Comparison of ENCODE assay signal across 16 mouse cellular contexts in genomic region chr14:61232016-61232568, GRCm38 (mm10). TPM values are rescaled to one million over a fixed set of nuclear protein-coding genes. Genes with fewer than 3 reads are reported as not detected.
DNase-seq lines count a peak whose midpoint lies in the region; ATAC-seq and TF ChIP-seq lines count a peak whose summit lies in the region.
"Had no signal": no experiment of that assay in that cellular context is flagged by ENCODE, and none has a peak within 500 bp of the region (broad histone marks: within the 10 kb centered on the region; RNA-seq: fewer than 3 reads in every experiment).

No protein-coding gene starts in this region.

- TF ChIP-seq CTCF in hindbrain, postnatal 0 days (IDR thresholded peaks at IDR 0.05; ENCODE audit: low read depth) = no peak

- no peaks in the 10 kb centered on the region for H3K36me3 ChIP-seq in hindbrain, postnatal 0 days (ENCODE audit: insufficient read depth, low read length)
- H3K36me3 ChIP-seq in hindbrain, embryonic 16.5 days (ENCODE audit: control insufficient read depth, insufficient read depth, low read length) = no peaks in the 10 kb centered on the region
- H3K36me3 ChIP-seq in neural tube, embryonic 15.5 days = no peaks in the 10 kb centered on the region
- H3K36me3 ChIP-seq: embryonic facial prominence, embryonic 15.5 days; hindbrain, embryonic 13.5 days had no signal

- no peaks in the 10 kb centered on the region for H3K9me3 ChIP-seq in hindbrain, postnatal 0 days (ENCODE audit: low read length)
- H3K9me3 ChIP-seq in hindbrain, embryonic 16.5 days (ENCODE audit: control insufficient read depth, low read length) = no peaks in the 10 kb centered on the region
- no peaks in the 10 kb centered on the region for H3K9me3 ChIP-seq in neural tube, embryonic 15.5 days (replicated peaks)
- H3K9me3 ChIP-seq: embryonic facial prominence, embryonic 15.5 days; heart, embryonic 15.5 days; hindbrain, embryonic 13.5 days had no signal

- H3K4me3 ChIP-seq in hindbrain, postnatal 0 days (ENCODE audit: low read length) = no peak overlapping the region
- no peak overlapping the region for H3K4me3 ChIP-seq in hindbrain, embryonic 16.5 days (ENCODE audit: low read length)
- no peak overlapping the region for H3K4me3 ChIP-seq in neural tube, embryonic 15.5 days (replicated peaks)
- H3K4me3 ChIP-seq: embryonic facial prominence, embryonic 15.5 days; heart, embryonic 15.5 days; hindbrain, embryonic 13.5 days had no signal

- H3K4me1 ChIP-seq in hindbrain, postnatal 0 days (ENCODE audit: insufficient read depth, low read length) = no peaks in the 10 kb centered on the region
- H3K4me1 ChIP-seq in hindbrain, embryonic 16.5 days (ENCODE audit: control insufficient read depth, insufficient read depth, low read depth, low read length) = peaks cover 2% of the 10 kb centered on the region; the same call in 1 of the 2 replicates
- no peaks in the 10 kb centered on the region for H3K4me1 ChIP-seq in neural tube, embryonic 15.5 days
- H3K4me1 ChIP-seq: embryonic facial prominence, embryonic 15.5 days; hindbrain, embryonic 13.5 days had no signal

- H3K9ac ChIP-seq in hindbrain, postnatal 0 days (replicated peaks; ENCODE audit: low read length) = no peak overlapping the region
- no peak overlapping the region for H3K9ac ChIP-seq in hindbrain, embryonic 16.5 days (ENCODE audit: low read depth, low read length)
- H3K9ac ChIP-seq in neural tube, embryonic 15.5 days (replicated peaks) = no peak overlapping the region
- H3K9ac ChIP-seq: embryonic facial prominence, embryonic 15.5 days; heart, embryonic 15.5 days; hindbrain, embryonic 13.5 days; liver, embryonic 14.5 days had no signal

- WGBS in hindbrain, postnatal 0 days = 56% methylated on average over 13 of the region's 13 CpGs
- WGBS in hindbrain, embryonic 16.5 days = 76% methylated on average over 13 of the region's 13 CpGs
- 80% methylated on average over 13 of the region's 13 CpGs for WGBS in neural tube, embryonic 15.5 days

- ATAC-seq in hindbrain, postnatal 0 days = no peak
- ATAC-seq in hindbrain, embryonic 16.5 days = no peak
- ATAC-seq in neural tube, embryonic 15.5 days (ENCODE audit: low FRiP score) = no peak

- peak; percentile 60 for DNase-seq in hindbrain, postnatal 0 days (ENCODE audit: low spot score)
- DNase-seq in brain, adult 2 months (ENCODE audit: low read depth, low spot score) = peak; percentile 77
- peak; percentile 38 for DNase-seq in cerebellum, adult 11-12 months
- DNase-seq in layer of hippocampus, adult 18-20 months (ENCODE audit: low spot score in 2 of 2) = peak; percentile 14 to 64
- no peak for DNase-seq in B cell, adult 2 months
- DNase-seq: kidney, adult 2 months; kidney, postnatal 4 days; thymus, postnatal 14 days had no signal

- no peak overlapping the region; the same call in 1 of the 2 replicates for H3K4me2 ChIP-seq in hindbrain, postnatal 0 days (ENCODE audit: low read depth, low read length)
- no peak overlapping the region for H3K4me2 ChIP-seq in hindbrain, embryonic 16.5 days (ENCODE audit: low read length)
- H3K4me2 ChIP-seq in neural tube, embryonic 15.5 days = no peak overlapping the region
- H3K4me2 ChIP-seq: embryonic facial prominence, embryonic 15.5 days; heart, embryonic 15.5 days; hindbrain, embryonic 13.5 days; midbrain, embryonic 11.5 days had no signal

- H3K27me3 ChIP-seq in hindbrain, postnatal 0 days (ENCODE audit: insufficient read depth, low read length) = no peaks in the 10 kb centered on the region
- H3K27me3 ChIP-seq in hindbrain, embryonic 16.5 days (replicated peaks; ENCODE audit: control insufficient read depth, insufficient read depth, low read length) = no peaks in the 10 kb centered on the region
- H3K27me3 ChIP-seq in neural tube, embryonic 15.5 days (replicated peaks) = no peaks in the 10 kb centered on the region
- H3K27me3 ChIP-seq: embryonic facial prominence, embryonic 15.5 days; heart, embryonic 15.5 days; hindbrain, embryonic 13.5 days had no signal

- no peak overlapping the region; the same call in 1 of the 2 replicates for H3K27ac ChIP-seq in hindbrain, postnatal 0 days
- no peak overlapping the region for H3K27ac ChIP-seq in hindbrain, embryonic 16.5 days (ENCODE audit: low read depth, low read length)
- no peak overlapping the region for H3K27ac ChIP-seq in neural tube, embryonic 15.5 days (replicated peaks)
- H3K27ac ChIP-seq: embryonic facial prominence, embryonic 15.5 days; heart, embryonic 15.5 days; hindbrain, embryonic 13.5 days; liver, embryonic 14.5 days had no signal

RNA-seq across cellular contexts. Expression of gene Sgcg, which starts 26.2 kb away (rescaled TPM):
- total RNA-seq in hindbrain, postnatal 0 days (2014; rRNA removed) = 0.52 and 0.72 TPM in 2 replicates
- polyA plus RNA-seq in hindbrain, postnatal 0 days (2015; fragmentation: Nextera tagmentation; extraction: Ambion mirVana) = 0.49 and 0.76 TPM in 2 replicates
- 0.18 and 0.80 TPM in 2 replicates for polyA plus RNA-seq in hindbrain, embryonic 16.5 days (2015; fragmentation: Nextera tagmentation; extraction: Ambion mirVana)
- under 1 TPM in 1 of 2 experiments, not detected in 1; 0.15 TPM for total RNA-seq in layer of hippocampus, adult 18-20 months (2021)
- polyA plus RNA-seq in neural tube, embryonic 15.5 days (2015; fragmentation: Nextera tagmentation; extraction: Ambion mirVana) = 1.0 and 1.1 TPM in 2 replicates
- polyA plus RNA-seq: midbrain, embryonic 11.5 days; small intestine, adult 2 months had no signal

Comparison
In these comparisons a context has a peak if more than half of its experiments do, and no peak if none do; other contexts are left out.
1. DNase-seq: peak in hindbrain, postnatal 0 days (single experiment), brain, adult 2 months (single experiment), cerebellum, adult 11-12 months (single experiment) and layer of hippocampus, adult 18-20 months (2 of 2); none in B cell, adult 2 months (0 of 2).